Mouse (Mus musculus) Patski (cell line): ENCODE data around the gene 2310030G06Rik. TPM values are rescaled to one million over a fixed set of nuclear protein-coding genes. Genes with fewer than 3 reads are reported as not detected.

Experiments
- ATAC-seq: fragments of 100-300 bp; one replicate; pipeline ENCODE4 v1.8.0; 2021
- CTCF ChIA-PET: fragments of 350-600 bp; sonication (Branson Sonifier 250); formaldehyde crosslinking; loops from one replicate; lab custom pipeline; 2022; ENCODE audit warnings: inconsistent platforms; lab: Charles Lee
- POLR2A ChIA-PET: fragments of 350-600 bp; sonication (Branson Sonifier 250); formaldehyde crosslinking; loops from one replicate; lab custom pipeline; 2022; ENCODE audit warnings: antibody characterized with exemption, inconsistent platforms; lab: Charles Lee
- DNase-seq: peaks from one replicate; pipeline ENCODE4 v3.0.0-alpha.2; 2011; ENCODE audit warnings: low read depth, low spot score
- H3K27me3 ChIP-seq: fragments of 371-371 bp; one replicate; pipeline ENCODE4 v1.5.1; 2021
- CTCF ChIP-seq: fragments of 100-300 bp; IDR thresholded peaks from one replicate; pipeline ENCODE4 v1.5.1; 2021
- in situ Hi-C: fragments of 300-500 bp; cut with MboI; formaldehyde crosslinking; loops from 3 replicates; pipeline ENCODE4 v1.11.1; 2018; ENCODE audit warnings: low pct_unique_long_range_greater_than_20kb, mixed read lengths
- polyA plus RNA-seq: library from polyadenylated mRNA; unstranded; gene quantifications from one replicate; pipeline ENCODE4 v1.2.3, GENCODE M21; 2021

Gene 2310030G06Rik
- polyA plus RNA-seq, 1 experiment from 2014 or later, result 33.1 TPM

DNA sequence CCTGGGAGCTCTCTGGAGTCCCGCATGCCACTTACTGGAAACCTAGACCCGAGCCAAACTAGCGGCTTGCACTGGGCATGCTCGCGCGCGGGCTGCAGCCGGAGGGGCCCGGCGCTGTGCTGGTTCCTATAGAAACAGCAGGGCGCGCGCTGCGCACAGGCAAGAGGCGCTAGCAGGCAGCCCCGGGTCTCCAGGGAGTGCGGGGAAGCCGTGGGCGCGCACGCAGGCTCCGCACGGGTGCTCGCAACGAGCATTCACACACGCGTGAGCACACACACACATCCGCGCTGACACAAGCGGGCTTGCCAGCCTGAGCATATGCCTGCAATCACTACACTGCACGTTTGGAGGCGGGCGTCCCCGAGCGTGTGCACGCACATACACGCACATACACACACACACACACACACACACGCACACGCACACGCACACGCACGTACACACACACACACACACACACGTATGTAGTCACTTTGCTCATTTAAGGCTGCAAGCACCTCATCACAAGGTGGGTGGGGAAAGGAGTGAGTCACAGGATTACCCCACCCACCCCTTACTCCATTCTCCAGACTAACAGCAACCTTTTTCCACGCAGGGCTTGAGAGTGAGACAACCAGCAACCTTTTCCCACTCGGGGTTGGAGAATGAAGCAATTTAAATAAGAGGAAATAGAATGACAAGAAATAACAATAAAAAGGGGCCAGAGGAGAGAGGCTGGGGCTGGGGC, 18.2 kb downstream of the 2310030G06Rik start:
- DNase-seq (no peak), ATAC-seq (peak; percentile 73)
- CTCF ChIA-PET, result interaction anchor here (2.7 kb wide), 1 partner anchor 39 kb away, joined by 12 read pairs; the partner anchor contains the start of gene Fdxacb1
- in situ Hi-C loops, result no loop called here
- H3K27me3 ChIP-seq, result no peaks in the 10 kb centered on the region
- no peak for TF ChIP-seq CTCF
- POLR2A ChIA-PET, result interaction anchor here (1.1 to 2.4 kb wide), 3 partner anchors 14 to 25 kb away, joined by 3 to 12 read pairs (median 6); partner anchors contain the start of genes 2310030G06Rik and Hspb2

DNA sequence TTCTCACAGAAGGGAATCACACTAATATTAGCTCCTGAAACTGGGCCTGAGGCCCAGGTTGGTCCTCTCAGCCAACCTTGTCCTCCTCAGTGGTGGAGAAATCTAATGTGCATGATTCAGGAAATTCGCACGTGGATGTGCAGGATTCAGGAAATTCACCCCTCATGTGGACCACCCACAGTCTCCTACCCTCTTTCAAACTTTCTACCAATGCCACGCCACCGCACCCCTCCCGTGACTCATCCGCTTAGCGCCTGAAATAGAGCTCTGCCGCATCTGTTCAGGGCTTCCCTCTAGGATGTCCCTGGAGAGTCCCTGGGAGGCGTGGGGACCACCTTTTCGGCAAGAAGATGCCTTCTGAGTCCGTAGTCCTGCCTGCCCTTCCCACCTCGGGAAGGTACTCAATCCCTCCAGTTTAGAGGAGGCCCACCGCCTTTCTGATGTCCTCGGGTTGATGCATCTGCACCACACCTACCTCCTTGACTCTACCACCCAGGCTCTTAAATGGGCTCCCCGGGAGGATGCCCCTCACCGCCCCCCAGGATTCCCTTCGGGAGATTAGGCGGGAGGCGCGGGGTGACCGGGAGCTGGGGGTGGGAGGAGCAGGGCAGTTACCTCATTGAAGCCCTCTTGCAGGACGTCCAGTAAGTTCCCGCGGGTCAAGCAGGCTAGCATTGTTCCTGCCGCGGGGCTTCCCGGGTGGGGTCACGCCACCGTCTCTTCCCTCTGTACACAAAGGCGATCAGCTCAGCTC, 19.0 kb downstream of the 2310030G06Rik start:
- DNase-seq, result no peak
- H3K27me3 ChIP-seq, result no peaks in the 10 kb centered on the region
- ATAC-seq, result peak; percentile 44
- in situ Hi-C loops, result no loop called here
- ChIA-PET CTCF (interaction anchor here (0.7 to 2.7 kb wide), 6 partner anchors 8 to 40 kb away, joined by 3 to 12 read pairs (median 4); partner anchors contain the start of genes Dixdc1 and Fdxacb1), POLR2A (interaction anchor here (1.1 to 2.4 kb wide), 3 partner anchors 14 to 26 kb away, joined by 3 to 12 read pairs (median 6); partner anchors contain the start of genes 2310030G06Rik and Hspb2)
- TF ChIP-seq CTCF, result no peak

DNA sequence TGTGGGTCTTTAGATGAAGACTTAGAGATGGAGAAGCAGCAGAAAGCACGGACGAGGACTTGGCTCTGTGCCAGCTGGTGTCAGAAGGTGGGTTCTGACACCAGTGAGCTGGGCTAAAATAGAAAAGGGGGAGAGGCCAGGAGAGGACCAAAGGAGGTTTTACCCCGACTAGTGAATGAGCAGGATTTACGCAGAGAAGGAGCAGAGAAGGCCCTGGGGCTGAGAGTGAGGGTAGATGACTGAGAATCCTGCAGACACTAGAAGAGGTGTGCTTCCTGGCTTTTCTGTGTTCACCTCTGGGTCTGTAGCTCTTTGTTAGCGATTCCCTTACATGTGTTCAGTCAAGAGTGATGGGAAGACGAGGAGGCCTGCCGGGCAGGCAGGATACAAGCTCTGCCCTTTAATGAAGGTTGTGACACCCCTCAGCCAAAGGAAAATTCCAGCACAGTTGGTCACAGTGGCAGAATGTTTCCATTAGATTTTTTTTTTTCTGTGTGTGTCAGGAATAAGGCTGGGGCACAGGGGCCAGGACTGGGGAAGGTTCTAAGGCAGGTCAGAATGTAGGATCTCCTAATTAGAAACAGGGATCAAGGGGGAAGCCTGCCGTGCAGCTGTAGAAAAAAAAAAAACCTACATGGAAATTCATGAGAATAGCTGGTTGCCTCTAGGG, 20.3 kb downstream of the 2310030G06Rik start:
- TF ChIP-seq CTCF, result no peak
- in situ Hi-C loops, result no loop called here
- POLR2A ChIA-PET, result interaction anchor here (2.4 kb wide), 1 partner anchor 20 kb away, joined by 6 read pairs; the partner anchor contains the start of gene 2310030G06Rik

DNA sequence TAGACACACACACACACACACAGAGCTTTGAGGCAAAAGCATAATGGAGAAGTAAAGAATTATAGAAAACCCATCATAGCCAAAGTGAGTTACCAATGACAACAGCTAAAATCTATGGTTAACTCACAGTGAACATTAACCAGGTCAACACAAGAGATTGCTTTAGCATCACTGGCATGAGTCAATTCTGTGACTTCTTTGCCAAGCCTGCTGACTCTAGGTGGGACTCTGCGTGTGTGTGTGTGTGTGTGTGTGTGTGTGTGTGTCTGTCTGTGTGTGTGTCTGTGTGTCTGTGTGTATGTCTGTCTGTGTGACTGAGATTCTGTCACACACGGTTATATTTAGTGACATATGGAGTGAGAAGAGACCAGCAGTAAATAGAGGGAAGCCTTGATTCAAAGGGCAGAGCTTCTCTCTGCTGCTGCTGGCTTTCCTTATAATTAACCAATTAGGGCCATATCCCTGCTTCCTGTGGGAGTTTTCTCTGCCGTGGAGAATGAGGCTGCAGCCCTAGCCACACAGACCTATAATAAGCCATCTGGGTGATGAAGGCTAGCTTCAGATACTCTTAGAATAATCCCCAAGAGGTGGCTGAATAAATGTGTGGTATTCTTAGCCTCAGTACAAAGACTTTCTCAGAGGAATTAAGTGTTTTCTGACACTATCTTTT, 21.5 kb downstream of the 2310030G06Rik start:
- in situ Hi-C loops, result no loop called here
- CTCF ChIA-PET, result interaction anchor here (1.0 to 2.4 kb wide), 2 partner anchors 16 to 43 kb away, joined by 3 to 7 read pairs; partner anchors contain the start of gene Fdxacb1
- ATAC-seq (no peak), DNase-seq (no peak)
- H3K27me3 ChIP-seq, result no peaks in the 10 kb centered on the region
- TF ChIP-seq CTCF, result no peak
- POLR2A ChIA-PET, result interaction anchor here (1.1 kb wide), 1 partner anchor 31 kb away, joined by 3 read pairs; no protein-coding TSS in a partner anchor

More for the DNA sequence above, 20.3 kb downstream of the 2310030G06Rik start:
- H3K27me3 ChIP-seq, result no peaks in the 10 kb centered on the region
- DNase-seq (no peak), ATAC-seq (no peak)
- CTCF ChIA-PET, result interaction anchor here (1.4 to 2.7 kb wide), 4 partner anchors 9 to 41 kb away, joined by 3 to 12 read pairs (median 4); partner anchors contain the start of gene Fdxacb1

DNA sequence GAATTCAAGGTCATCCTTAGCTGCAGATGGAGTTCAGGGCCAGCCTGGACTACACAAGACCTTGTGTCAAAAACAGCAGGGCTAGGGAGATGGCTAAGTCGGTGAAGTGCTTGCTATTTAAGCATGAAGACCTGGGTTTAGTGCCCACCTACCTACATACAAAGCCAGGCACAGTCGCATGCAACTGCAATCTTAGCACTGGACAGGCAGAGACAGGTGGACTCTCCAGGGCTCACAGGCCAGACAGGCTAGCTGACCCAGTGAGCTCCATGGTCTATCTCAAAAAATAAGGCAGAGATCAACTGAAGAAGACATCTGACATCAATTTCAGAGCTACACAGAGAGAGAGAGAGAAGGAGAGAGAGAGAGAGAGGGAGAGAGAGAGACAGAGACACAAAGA, 22.2 kb downstream of the 2310030G06Rik start:
- DNase-seq (no peak), ATAC-seq (no peak)
- in situ Hi-C loops, result no loop called here
- H3K27me3 ChIP-seq, result no peaks in the 10 kb centered on the region
- ChIA-PET CTCF (interaction anchor here (1.0 to 2.4 kb wide), 2 partner anchors 16 to 43 kb away, joined by 3 to 7 read pairs; partner anchors contain the start of gene Fdxacb1), POLR2A (interaction anchor here (1.1 kb wide), 1 partner anchor 32 kb away, joined by 3 read pairs; no protein-coding TSS in a partner anchor)
- no peak for TF ChIP-seq CTCF

DNA sequence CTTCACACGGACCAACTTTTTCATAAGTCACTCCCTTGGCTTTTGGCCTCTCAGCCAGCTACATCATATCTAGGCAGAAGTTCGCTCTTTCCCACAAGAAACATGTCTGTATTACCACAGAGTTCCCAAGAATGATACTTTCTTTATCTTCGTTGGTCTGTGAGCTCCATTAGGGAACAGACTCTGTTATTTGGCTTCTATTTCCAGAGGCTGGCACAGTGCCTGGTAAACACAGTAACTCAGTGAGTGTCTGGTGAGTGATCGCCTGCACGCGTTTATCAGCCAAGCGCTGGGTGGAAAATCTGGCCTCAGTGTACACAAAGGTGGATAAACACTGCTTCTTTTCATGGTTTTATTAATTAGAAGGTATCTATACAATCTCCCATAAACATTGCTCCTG, 22.9 kb downstream of the 2310030G06Rik start:
- H3K27me3 ChIP-seq, result no peaks in the 10 kb centered on the region
- DNase-seq (no peak), ATAC-seq (no peak)
- in situ Hi-C loops, result no loop called here
- CTCF ChIA-PET, result interaction anchor here (0.7 to 2.4 kb wide), 2 partner anchors 10 to 44 kb away, joined by 3 to 7 read pairs; partner anchors contain the start of gene Fdxacb1
- POLR2A ChIA-PET, result no interaction called here
- TF ChIP-seq CTCF, result no peak

DNA sequence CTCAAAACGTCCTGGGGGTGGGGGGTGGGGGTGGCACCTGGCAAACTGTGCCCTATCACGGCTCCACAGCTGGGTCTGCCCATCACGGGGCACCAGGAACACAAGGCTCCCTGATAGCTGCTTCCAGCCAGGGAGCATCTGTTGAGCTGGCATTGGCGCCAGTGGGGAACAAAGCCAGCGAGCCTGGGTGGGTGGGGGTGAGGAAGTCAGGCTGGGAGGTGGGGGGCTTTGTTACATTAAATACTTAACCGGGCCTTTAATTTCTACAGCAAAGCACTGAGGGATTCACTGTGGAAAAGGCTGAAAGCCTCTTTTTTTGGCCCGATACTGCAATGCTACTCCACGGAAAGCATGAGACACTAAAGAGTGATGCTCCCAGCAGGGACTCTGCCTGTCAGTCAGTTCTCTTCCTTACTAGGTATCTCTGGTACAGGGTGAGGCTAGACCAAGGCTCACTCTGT, 23.9 kb downstream of the 2310030G06Rik start:
- CTCF ChIA-PET, result interaction anchor here (0.9 to 2.4 kb wide), 3 partner anchors 29 to 45 kb away, joined by 3 to 7 read pairs (median 3); partner anchors contain the start of gene Fdxacb1
- in situ Hi-C loops, result no loop called here

DNA sequence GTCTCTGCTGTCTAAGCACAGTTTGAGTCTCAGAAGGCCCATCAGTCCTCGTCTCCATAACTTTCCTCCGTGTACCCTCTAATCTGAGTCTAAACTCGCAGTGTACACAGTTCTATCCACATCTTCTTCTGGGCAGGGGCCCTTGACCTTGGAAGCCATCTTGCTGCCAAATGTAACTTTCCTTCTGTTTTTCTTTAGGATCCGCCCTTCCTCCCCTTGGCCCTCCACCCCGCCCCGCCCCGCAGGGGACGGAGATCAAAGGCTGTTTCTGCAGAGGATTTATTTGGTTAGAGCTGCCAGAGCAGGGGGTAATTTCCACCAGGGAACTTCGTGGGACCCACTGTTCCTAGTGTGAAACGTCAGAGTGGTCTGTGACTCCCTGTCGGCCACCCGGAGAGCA, 25.3 kb downstream of the 2310030G06Rik start:
- ATAC-seq, result no peak
- TF ChIP-seq CTCF, result no peak

More for the DNA sequence above, 23.9 kb downstream of the 2310030G06Rik start:
- no peak for ATAC-seq
- no peaks in the 10 kb centered on the region for H3K27me3 ChIP-seq
- POLR2A ChIA-PET, result no interaction called here
- no peak for TF ChIP-seq CTCF
- DNase-seq, result no peak

DNA sequence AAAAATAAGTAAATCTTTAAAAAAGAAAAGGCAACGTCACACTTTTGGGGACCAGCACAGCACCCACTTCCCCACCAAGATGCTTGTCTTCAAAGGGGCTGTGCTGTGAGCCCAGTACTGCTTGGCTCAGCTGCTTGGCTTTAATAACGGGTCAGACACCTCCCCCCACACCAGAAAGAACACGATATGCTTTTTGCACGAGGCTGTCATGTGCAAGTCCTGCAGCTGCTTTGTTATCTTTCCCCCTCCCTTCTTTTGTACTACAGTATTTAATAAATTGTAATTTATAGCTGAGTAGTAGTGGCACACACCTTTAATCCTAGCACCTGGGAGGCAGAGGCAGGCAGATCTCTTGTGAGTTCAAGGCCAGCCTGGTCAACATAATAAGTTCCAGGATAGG, 27.5 kb downstream of the 2310030G06Rik start:
- H3K27me3 ChIP-seq, result no peaks in the 10 kb centered on the region
- DNase-seq (no peak), ATAC-seq (no peak)
- ChIA-PET POLR2A (no interaction called here), CTCF (interaction anchor here (1.1 to 1.3 kb wide), 3 partner anchors 16 to 50 kb away, joined by 3 read pairs; partner anchors contain the start of gene Fdxacb1)
- no peak for TF ChIP-seq CTCF
- in situ Hi-C loops, result loop anchor here (10.0 kb wide), 1 partner anchor 46 kb away; the partner anchor contains the start of gene Fdxacb1

More for the DNA sequence above, 25.3 kb downstream of the 2310030G06Rik start:
- POLR2A ChIA-PET, result no interaction called here
- CTCF ChIA-PET, result no interaction called here
- no peak for DNase-seq
- in situ Hi-C loops, result no loop called here
- no peaks in the 10 kb centered on the region for H3K27me3 ChIP-seq
